Mouse (Mus musculus): Measurements from ENCODE around the gene Polr2i.

The Polr2i gene

DNA sequence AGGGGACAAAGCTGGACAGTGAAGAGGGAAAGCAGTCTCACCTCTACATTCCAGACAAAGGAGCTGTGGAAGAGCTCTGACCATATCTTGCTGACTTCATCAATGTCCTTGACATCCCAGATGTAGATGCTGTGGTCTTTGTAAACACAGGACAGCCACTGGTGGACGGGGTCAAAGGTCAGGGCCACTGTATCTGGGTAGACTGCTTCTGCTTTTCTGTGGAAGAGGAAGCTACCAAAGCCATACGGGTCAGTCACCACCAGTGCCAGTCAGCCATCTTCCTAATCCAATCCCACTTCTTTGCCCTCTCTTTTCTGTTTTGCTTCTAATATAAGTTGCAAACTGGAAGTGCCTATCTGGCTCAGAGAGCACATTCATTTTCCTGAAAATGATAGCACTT is 33.3 kb downstream of the Polr2i start:
- in situ Hi-C loops (cut with MboI; ENCODE audit: low sequenced_read_pairs), result no loop called here

DNA sequence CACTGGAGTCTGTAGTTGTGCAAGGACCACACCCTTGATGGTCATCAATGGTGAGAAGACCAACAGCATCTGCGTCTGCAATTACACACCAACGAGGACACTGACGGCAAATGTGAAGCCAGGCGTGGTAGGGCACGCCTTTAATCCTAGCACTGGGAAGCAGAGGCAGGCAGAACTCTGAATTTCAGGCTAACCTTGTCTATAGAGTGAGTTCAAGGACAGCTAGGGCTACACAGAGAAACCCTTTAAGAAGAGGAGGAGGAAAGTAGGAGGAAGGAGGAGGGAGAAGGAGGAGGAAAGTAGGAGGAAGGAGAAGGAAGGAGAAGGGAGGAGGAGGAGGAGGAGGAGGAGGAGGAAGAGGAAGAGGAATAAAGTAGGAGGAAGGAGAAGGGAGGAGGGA is 33.8 kb downstream of the Polr2i start:
- in situ Hi-C loops (cut with MboI; ENCODE audit: low sequenced_read_pairs), result no loop called here

DNA sequence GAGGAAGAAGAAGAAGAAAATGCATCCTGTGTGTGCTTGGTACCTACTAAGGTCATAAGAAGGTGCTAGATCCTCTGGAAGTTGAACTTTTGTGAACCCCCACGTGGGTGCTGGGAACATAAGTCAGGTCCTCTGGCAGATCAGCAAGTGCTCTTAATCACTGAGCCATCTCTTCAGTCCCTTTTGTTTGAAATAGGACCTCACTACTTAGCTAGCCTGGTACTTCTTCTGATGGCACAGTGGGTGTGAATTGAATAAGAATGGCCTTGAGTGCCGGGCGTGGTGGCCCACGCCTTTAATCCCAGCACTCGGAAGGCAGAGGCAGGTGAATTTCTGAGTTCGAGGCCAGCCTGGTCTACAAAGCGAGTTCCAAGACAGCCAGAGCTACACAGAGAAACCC is 34.2 kb downstream of the Polr2i start:
- in situ Hi-C loops (cut with MboI; ENCODE audit: low sequenced_read_pairs), result no loop called here

DNA sequence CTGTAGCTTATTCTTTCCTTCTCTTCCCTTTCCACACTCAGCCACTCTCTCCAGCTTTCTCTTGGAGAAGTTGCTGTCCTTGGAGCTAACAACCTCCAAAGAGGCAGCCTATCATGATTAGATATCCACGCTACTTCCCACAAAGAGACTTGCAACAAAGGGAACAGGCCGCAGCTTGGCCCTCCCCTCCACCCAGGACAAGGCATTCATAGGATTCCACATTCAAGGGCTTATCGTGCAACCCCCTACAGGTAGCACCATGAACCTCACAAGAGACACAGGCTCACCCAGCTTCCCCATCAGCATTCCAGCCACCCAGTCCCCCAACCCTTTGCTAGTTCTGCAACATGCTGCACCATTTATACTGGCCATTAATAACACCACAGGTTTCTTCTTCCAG is 35.0 kb downstream of the Polr2i start:
- in situ Hi-C loops (cut with MboI; ENCODE audit: low sequenced_read_pairs), result no loop called here

GRCm38 (mm10) chr7:30269641-30270040 is 37.9 kb downstream of the Polr2i start:
- in situ Hi-C loops (cut with MboI; ENCODE audit: low sequenced_read_pairs), result no loop called here

- in situ Hi-C loops (cut with MboI; ENCODE audit: low sequenced_read_pairs), result no loop called here
These were observed 42.6 kb downstream of the Polr2i start for GRCm38 (mm10) chr7:30274383-30274782.

DNA sequence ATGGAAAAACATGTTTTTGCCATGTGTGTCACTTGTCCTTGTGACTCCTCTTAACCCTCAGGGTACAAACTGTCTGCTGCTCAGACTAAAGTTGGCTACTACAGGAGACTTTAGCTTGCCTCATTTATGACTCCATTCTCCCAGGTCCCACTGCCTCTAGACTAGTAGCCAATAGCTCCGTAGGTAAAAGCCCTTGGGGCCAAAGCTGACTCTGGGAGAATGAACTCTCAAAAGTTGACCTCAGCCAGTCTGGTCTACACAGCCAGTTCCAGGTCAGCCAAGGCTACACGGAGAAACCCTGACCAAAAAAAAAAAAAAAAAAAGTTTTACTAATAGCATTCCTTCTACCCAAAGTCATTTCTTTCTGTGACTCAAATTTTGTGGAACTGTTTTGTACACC is 47.2 kb downstream of the Polr2i start:
- in situ Hi-C loops (cut with MboI; ENCODE audit: low sequenced_read_pairs), result no loop called here

GRCm38 (mm10) chr7:30279536-30279935 is 47.8 kb downstream of the Polr2i start:
- in situ Hi-C loops (cut with MboI; ENCODE audit: low sequenced_read_pairs), result no loop called here

- in situ Hi-C loops (cut with MboI; ENCODE audit: low sequenced_read_pairs), result no loop called here
These were observed 48.4 kb downstream of the Polr2i start, which contains the start of the genes Thap8 and Wdr62 for GRCm38 (mm10) chr7:30279951-30280669. TSS of gene Thap8 (plus strand) at chr7:30280094. TSS of gene Wdr62 (minus strand) at chr7:30280419.

- in situ Hi-C loops (cut with MboI; ENCODE audit: low sequenced_read_pairs), result no loop called here
These were observed 49.0 kb downstream of the Polr2i start for GRCm38 (mm10) chr7:30280670-30281138.

GRCm38 (mm10) chr7:30281522-30281921 is 49.8 kb downstream of the Polr2i start:
- in situ Hi-C loops (cut with MboI; ENCODE audit: low sequenced_read_pairs), result no loop called here

DNA sequence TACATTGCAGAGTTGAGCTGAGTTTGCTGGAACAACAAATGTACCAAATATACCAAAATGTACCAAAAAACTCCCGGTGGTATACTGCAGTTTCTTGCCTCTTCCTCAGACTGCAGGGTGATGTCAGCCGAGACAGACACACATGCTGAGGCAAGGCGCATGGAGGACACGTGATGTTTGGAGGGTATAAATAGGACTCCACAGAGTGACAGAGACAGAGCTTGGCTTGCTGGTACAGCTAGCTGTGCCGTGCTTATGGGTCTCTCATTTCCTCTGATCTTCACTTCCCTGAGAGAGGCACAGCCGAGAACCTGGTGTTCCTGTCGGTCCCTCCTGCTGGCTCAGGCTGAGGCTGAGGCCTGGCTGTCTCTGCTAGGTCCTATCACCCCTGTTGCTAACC is 51.0 kb downstream of the Polr2i start:
- in situ Hi-C loops (cut with MboI; ENCODE audit: low sequenced_read_pairs), result no loop called here
